Mouse (Mus musculus) frontal cortex, adult (tissue): Measurements from ENCODE around the gene Pter.

Experiments used
- ATAC-seq: cut with Nextera tagmentation; 2 replicates; pipeline ENCODE4 v1.9.2; 2017; ENCODE audit warnings: mild to moderate bottlenecking, moderate library complexity, mixed read lengths; ENCODE audit not compliant: low TSS enrichment

Gene Pter

DNA sequence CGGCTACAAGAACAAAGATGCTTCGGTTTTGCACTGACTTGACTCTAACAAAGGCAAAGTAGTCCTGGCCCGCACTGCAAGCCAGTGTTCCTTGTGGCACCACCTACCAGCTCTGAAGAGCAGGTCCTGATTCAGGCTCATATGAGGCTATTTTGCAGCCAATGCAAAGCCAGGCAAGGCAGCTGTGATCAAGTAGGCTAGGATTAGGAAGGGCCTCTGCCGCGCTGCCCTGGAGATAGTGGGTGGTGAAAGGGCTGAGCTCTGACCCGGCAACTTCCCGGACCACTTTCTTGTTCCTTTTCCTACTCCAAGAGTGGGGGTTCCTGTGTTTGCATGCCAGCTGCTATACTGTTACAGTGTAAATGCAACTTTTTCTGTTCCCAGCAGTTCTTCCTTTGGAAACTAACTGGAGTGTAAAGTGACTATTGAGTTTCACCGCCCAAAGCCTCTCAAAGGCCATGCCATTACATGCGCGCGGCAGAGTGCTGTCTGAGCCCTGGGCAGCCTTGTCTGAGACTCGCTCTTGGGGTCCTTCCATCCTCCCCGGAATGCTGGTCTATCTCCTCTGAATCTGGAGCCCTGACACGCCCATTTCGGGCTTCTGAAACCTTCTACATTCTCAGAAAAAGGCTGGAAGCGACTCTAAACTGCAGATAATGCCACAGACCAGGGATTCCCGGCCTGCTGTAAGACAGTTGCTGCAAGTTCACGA is 85.6 kb downstream of the Pter start:
- 0 out of 2 replicates have a peak, but pooled peaks have one; percentile 11 for ATAC-seq

GRCm38 (mm10) chr2:13010030-13010459 is 86.2 kb downstream of the Pter start:
- 0 out of 2 replicates have a peak, but pooled peaks have one; percentile 0 for ATAC-seq

- peak; percentile 31 for ATAC-seq
Observed at GRCm38 (mm10) chr2:13010460-13011341, 86.9 kb downstream of the Pter start.

DNA sequence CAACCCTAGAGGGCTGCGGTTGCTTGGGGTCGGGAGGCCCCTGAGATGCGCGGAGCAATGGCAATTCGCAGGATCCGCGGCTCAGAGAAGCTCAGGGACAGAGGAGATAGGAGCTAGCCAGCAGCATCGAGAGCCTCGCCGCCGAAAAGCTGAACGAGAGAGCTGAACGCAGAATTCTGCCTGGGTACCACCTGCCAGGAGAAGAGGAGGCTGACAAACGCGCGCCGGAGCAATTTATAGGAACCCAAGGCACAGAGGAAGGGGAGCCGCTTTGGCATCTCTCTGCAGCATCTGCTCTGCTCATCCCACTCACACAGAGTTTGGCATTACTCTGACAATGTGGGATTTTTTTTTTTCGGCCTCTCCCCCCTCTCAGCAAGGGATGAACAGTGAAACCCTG is 87.6 kb downstream of the Pter start, which contains the start of gene C1ql3:
C1ql3 (minus strand) TSS at position 335 of the 400 bp plus-strand sequence.
- peak; percentile 92 for ATAC-seq

- peak; percentile 1; the same call in 1 of the 2 replicates for ATAC-seq
Observed at GRCm38 (mm10) chr2:13011973-13012372, 88.1 kb downstream of the Pter start.

GRCm38 (mm10) chr2:13018382-13018781 is 94.5 kb downstream of the Pter start:
- no peak for ATAC-seq

DNA sequence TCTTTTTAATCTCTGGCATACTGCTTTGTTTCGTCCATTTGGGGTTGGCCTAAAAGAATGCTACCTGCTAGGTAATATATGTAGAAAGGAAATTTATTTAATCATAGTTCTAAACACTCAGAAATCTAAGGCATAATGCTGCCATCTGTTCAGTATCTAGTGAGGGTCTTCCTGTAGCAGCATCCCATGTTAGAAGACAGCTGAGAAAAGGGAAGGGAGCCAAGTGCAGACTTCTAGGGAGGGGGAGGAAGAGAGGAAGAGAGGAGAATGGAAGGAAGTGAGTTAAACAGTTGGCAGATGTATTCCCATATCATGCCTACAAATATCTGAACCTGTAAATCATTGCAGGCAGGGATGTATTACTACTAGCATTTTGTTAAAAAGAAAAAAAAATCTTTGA is 95.0 kb downstream of the Pter start:
- ATAC-seq: no peak

DNA sequence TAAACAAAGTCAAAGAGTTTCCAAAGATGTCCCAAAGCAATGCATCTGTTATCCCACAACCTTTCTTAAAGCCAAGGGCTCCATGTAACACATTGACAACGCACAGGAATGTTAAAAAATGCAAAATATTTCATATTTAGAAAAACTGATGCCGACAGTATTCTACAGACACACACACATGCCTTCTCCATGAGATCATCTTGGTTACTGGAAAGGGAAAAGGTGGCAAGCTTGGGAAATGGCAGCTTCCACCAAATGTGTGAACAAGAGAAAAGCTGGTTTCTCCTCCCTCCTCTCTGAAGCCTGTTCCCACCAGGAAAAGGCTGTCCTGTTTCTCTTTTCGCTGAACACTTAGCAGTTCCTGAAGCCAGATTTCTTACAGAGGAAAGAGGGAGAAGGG is 114.9 kb downstream of the Pter start:
- peak; percentile 87 for ATAC-seq

DNA sequence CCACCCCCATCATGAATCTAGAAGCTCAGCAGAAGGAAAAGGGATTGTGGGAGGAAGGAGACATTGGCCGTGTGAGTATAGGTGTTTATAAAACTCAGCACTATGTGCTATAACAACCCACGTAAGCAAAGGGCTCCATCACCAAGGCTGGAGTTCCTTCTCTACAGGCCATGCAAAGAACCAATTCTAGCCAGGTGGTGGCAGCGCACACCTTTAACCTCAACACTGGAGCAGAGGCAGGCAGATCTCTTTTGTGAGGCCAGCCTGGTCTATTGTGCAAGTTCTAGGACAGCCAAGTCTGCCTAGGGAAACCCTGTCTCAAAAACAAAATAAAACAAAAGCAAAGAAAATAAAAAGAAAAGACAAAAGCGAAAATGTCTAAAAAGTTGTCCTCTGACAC is 115.9 kb downstream of the Pter start:
- ATAC-seq: no peak

DNA sequence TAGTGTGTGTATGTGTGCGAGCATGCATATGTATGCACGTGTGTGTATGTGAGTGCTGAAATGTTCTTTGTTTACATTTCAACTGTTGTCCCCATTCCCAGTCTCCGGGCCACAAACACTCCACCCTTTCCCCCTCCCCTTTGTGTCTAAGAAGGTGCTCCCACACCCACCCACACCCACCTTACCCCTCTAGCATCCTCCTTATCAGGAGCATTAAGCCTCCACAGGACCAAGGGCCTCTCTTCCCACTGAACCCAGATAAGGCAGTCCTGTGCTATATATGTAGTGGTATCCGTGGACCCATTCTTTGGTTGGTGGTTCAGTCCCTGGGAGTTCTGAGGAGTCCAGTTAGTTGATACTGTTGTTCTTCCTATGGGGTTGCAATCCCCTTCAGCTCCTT is 120.7 kb downstream of the Pter start:
- no peak for ATAC-seq

DNA sequence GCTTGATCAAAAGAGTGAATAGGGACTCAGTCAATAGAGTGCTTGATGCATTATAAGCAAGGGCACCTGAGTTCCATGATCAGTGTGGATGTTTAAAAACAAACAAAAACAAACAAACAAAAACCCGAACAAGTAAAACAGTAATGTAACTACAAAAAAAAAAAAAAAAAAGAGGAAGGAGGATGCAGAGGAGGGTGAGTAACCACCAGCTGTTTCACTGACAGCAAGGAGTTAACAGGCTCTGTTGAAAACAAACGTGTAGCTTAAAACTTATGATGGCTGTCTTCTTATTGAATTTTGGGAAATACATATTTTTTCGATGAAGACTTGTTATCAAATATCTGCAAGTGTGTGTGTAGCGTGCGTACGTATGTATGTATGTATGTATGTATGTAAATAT is 124.8 kb downstream of the Pter start:
- ATAC-seq: no peak
